Mouse (Mus musculus) lung, embryonic 14.5 days (tissue): ENCODE results near the gene Dock8. TPM values are rescaled to one million over a fixed set of nuclear protein-coding genes. Genes with fewer than 3 reads are reported as not detected.

Experiments used
- ATAC-seq: fragments of 200-750 bp; cut with Nextera tagmentation; 2 replicates; pipeline ENCODE4 v1.8.0; 2017; ENCODE audit warnings: mild to moderate bottlenecking, moderate TSS enrichment, moderate library complexity; ENCODE audit not compliant: insufficient read depth
- DNase-seq: peaks from one replicate; pipeline ENCODE4 v3.0.0-alpha.2; 2015
- H3K27ac ChIP-seq: fragments of 300-500 bp; sonication (generic); 2 replicates; pipeline ENCODE4 v1.5.1; 2014; ENCODE audit warnings: low read depth, mild to moderate bottlenecking, moderate library complexity
- H3K27me3 ChIP-seq: fragments of 300-500 bp; sonication (generic); 2 replicates; pipeline ENCODE4 v1.6.1; 2014; ENCODE audit warnings: low read length, control low read depth; ENCODE audit not compliant: insufficient read depth
- H3K36me3 ChIP-seq: fragments of 300-500 bp; sonication (generic); 2 replicates; pipeline ENCODE4 v1.6.1; 2014; ENCODE audit warnings: control low read depth; ENCODE audit not compliant: insufficient read depth
- H3K4me1 ChIP-seq: fragments of 300-500 bp; sonication (generic); 2 replicates; pipeline ENCODE4 v1.6.1; 2014; ENCODE audit warnings: antibody characterized with exemption, control low read depth; ENCODE audit not compliant: insufficient read depth
- H3K4me2 ChIP-seq: fragments of 300-500 bp; sonication (generic); 2 replicates; pipeline ENCODE4 v1.6.1; 2014; ENCODE audit warnings: mild to moderate bottlenecking
- H3K4me3 ChIP-seq: fragments of 300-500 bp; sonication (generic); 2 replicates; pipeline ENCODE4 v1.5.1; 2014; ENCODE audit warnings: low read depth, low read length
- H3K9ac ChIP-seq: fragments of 300-500 bp; sonication (generic); 2 replicates; pipeline ENCODE4 v1.6.1; 2014
- H3K9me3 ChIP-seq: fragments of 300-500 bp; sonication (generic); 2 replicates; pipeline ENCODE4 v1.6.1; 2016; ENCODE audit warnings: low read depth, low read length, control low read depth
- CTCF ChIP-seq: IDR thresholded peaks from 2 replicates; pipeline ENCODE4 v1.5.1; 2016; ENCODE audit warnings: antibody characterized with exemption, low read depth
- WGBS: fragments of 180-500 bp; shearing (Covaris S2); extraction: QIAGEN DNeasy Blood & Tissue Kit; methylation state at CpG from one replicate; pipeline ENCODE4 v1.1.7; 2014; 5-methylcytosine and 5-hydroxymethylcytosine counted together
- polyA plus RNA-seq: library from polyadenylated mRNA; unstranded; fragments of >200 nt; fragmentation: Nextera tagmentation; extraction: Ambion mirVana; gene quantifications from 2 replicates; pipeline ENCODE4 v1.2.1, GENCODE M21; 2014

The Dock8 gene
- polyA plus RNA-seq, 1 experiment from 2014 or later, result 4.4 TPM

GRCm38 (mm10) chr19:25136171-25136570, 136.8 kb downstream of the Dock8 start:
- 50% methylated on average over 1 of the region's 1 CpGs for WGBS
- Histone ChIP-seq H3K4me1 (0 out of 2 replicates have a peak, but pooled peaks cover 2% of the 10 kb centered on the region), H3K9ac (no peak overlapping the region), H3K9me3 (no peaks in the 10 kb centered on the region), H3K27me3 (no peaks in the 10 kb centered on the region), H3K36me3 (no peaks in the 10 kb centered on the region), H3K4me3 (no peak overlapping the region), H3K4me2 (no peak overlapping the region), H3K27ac (no peak overlapping the region)
- ATAC-seq (no peak), DNase-seq (no peak)
- no peak for TF ChIP-seq CTCF

- 0 out of 2 replicates have a peak, but pooled peaks cover 2% of the 10 kb centered on the region for H3K4me1 ChIP-seq
- H3K9ac ChIP-seq, result no peak overlapping the region
- no peaks in the 10 kb centered on the region for H3K9me3 ChIP-seq
- no peak for TF ChIP-seq CTCF
- no peak overlapping the region for H3K4me2 ChIP-seq
- H3K27me3 ChIP-seq, result no peaks in the 10 kb centered on the region
- no peaks in the 10 kb centered on the region for H3K36me3 ChIP-seq
- H3K4me3 ChIP-seq, result no peak overlapping the region
- no peak for ATAC-seq
- no peak overlapping the region for H3K27ac ChIP-seq
- 62% methylated on average over 16 of the region's 16 CpGs for WGBS
- DNase-seq, result no peak
These were observed 138.8 kb downstream of the Dock8 start for GRCm38 (mm10) chr19:25137907-25138820.

- H3K9ac ChIP-seq, result no peak overlapping the region
- H3K27me3 ChIP-seq, result no peaks in the 10 kb centered on the region
- H3K4me2 ChIP-seq, result no peak overlapping the region
- no peak for DNase-seq
- H3K4me1 ChIP-seq, result no peaks in the 10 kb centered on the region
- no peak overlapping the region for H3K4me3 ChIP-seq
- no peak for ATAC-seq
- no peak for TF ChIP-seq CTCF
- H3K9me3 ChIP-seq, result no peaks in the 10 kb centered on the region
- no peak overlapping the region for H3K27ac ChIP-seq
- H3K36me3 ChIP-seq, result no peaks in the 10 kb centered on the region
- 48% methylated on average over 17 of the region's 17 CpGs for WGBS
These were observed 145.0 kb downstream of the Dock8 start for GRCm38 (mm10) chr19:25144110-25145028.

- no peaks in the 10 kb centered on the region for H3K27me3 ChIP-seq
- no peak for TF ChIP-seq CTCF
- no peak overlapping the region for H3K4me3 ChIP-seq
- H3K9ac ChIP-seq, result no peak overlapping the region
- ATAC-seq (no peak), DNase-seq (no peak)
- H3K27ac ChIP-seq, result no peak overlapping the region
- WGBS, result 64% methylated on average over 5 of the region's 5 CpGs
- no peak overlapping the region for H3K4me2 ChIP-seq
- H3K36me3 ChIP-seq, result no peaks in the 10 kb centered on the region
- no peaks in the 10 kb centered on the region for H3K4me1 ChIP-seq
- no peaks in the 10 kb centered on the region for H3K9me3 ChIP-seq
These were observed 145.8 kb downstream of the Dock8 start for GRCm38 (mm10) chr19:25145116-25145515.

GRCm38 (mm10) chr19:25146122-25146521, 146.8 kb downstream of the Dock8 start:
- 59% methylated on average over 4 of the region's 4 CpGs for WGBS
- no peak for ATAC-seq
- H3K4me1 ChIP-seq, result no peaks in the 10 kb centered on the region
- no peak overlapping the region for H3K4me3 ChIP-seq
- TF ChIP-seq CTCF, result no peak
- no peak overlapping the region for H3K9ac ChIP-seq
- H3K4me2 ChIP-seq, result no peak overlapping the region
- no peaks in the 10 kb centered on the region for H3K9me3 ChIP-seq
- no peaks in the 10 kb centered on the region for H3K36me3 ChIP-seq
- no peaks in the 10 kb centered on the region for H3K27me3 ChIP-seq
- DNase-seq, result no peak
- no peak overlapping the region for H3K27ac ChIP-seq

GRCm38 (mm10) chr19:25149788-25150187, 150.5 kb downstream of the Dock8 start:
- H3K9me3 ChIP-seq, result no peaks in the 10 kb centered on the region
- H3K4me2 ChIP-seq, result no peak overlapping the region
- H3K27me3 ChIP-seq, result no peaks in the 10 kb centered on the region
- DNase-seq (no peak), ATAC-seq (no peak)
- H3K36me3 ChIP-seq, result no peaks in the 10 kb centered on the region
- H3K27ac ChIP-seq, result no peak overlapping the region
- H3K9ac ChIP-seq, result no peak overlapping the region
- no peak for TF ChIP-seq CTCF
- H3K4me3 ChIP-seq, result no peak overlapping the region
- 50% methylated on average over 8 of the region's 8 CpGs for WGBS
- no peaks in the 10 kb centered on the region for H3K4me1 ChIP-seq
